Mouse (Mus musculus) neural tube, embryonic 14.5 days (tissue): ENCODE measurements around the gene Slc22a8. TPM values are rescaled to one million over a fixed set of nuclear protein-coding genes. Genes with fewer than 3 reads are reported as not detected.

Experiments
- ATAC-seq: fragments of 200-750 bp; cut with Nextera tagmentation; 2 replicates; pipeline ENCODE4 v1.8.0; 2017; ENCODE audit warnings: low read depth, mild to moderate bottlenecking, moderate TSS enrichment, moderate library complexity
- H3K27ac ChIP-seq: fragments of 300-500 bp; sonication (generic); 2 replicates; pipeline ENCODE4 v1.5.1; 2014; ENCODE audit warnings: low read depth, mild to moderate bottlenecking, control low read depth, low read length, moderate library complexity, mixed read lengths
- H3K27me3 ChIP-seq: fragments of 300-500 bp; sonication (generic); 2 replicates; pipeline ENCODE4 v1.6.1; 2014; ENCODE audit warnings: low read length; ENCODE audit not compliant: control insufficient read depth, insufficient read depth
- H3K36me3 ChIP-seq: fragments of 300-500 bp; sonication (generic); 2 replicates; pipeline ENCODE4 v1.6.1; 2014; ENCODE audit warnings: low read length, mixed read lengths; ENCODE audit not compliant: control insufficient read depth, insufficient read depth
- H3K4me1 ChIP-seq: fragments of 300-500 bp; sonication (generic); 2 replicates; pipeline ENCODE4 v1.6.1; 2014; ENCODE audit warnings: low read length; ENCODE audit not compliant: control insufficient read depth, insufficient read depth
- H3K4me2 ChIP-seq: fragments of 300-500 bp; sonication (generic); 2 replicates; pipeline ENCODE4 v1.6.1; 2014; ENCODE audit warnings: mild to moderate bottlenecking, low read depth, low read length, control low read depth
- H3K4me3 ChIP-seq: fragments of 300-500 bp; sonication (generic); 2 replicates; pipeline ENCODE4 v1.5.1; 2014; ENCODE audit warnings: low read depth, low read length, control low read depth, mixed read lengths
- H3K9ac ChIP-seq: fragments of 300-500 bp; sonication (generic); replicated peaks from 2 replicates; pipeline ENCODE4 v1.6.1; 2014; ENCODE audit warnings: low read depth, mild to moderate bottlenecking, control low read depth, low read length, mixed read lengths
- H3K9me3 ChIP-seq: fragments of 300-500 bp; sonication (generic); 2 replicates; pipeline ENCODE4 v1.6.1; 2016; ENCODE audit warnings: low read length; ENCODE audit not compliant: control insufficient read depth
- WGBS: fragments of 180-500 bp; shearing (Covaris S2); extraction: QIAGEN DNeasy Blood & Tissue Kit; methylation state at CpG from one replicate; pipeline ENCODE4 v1.1.7; 2014; 5-methylcytosine and 5-hydroxymethylcytosine counted together
- polyA plus RNA-seq: library from polyadenylated mRNA; unstranded; fragments of >200 nt; fragmentation: Nextera tagmentation; extraction: Ambion mirVana; gene quantifications from 2 replicates; pipeline ENCODE4 v1.2.1, GENCODE M21; 2014

Slc22a8 gene
- polyA plus RNA-seq, 1 experiment from 2014 or later = 5.5 TPM

DNA sequence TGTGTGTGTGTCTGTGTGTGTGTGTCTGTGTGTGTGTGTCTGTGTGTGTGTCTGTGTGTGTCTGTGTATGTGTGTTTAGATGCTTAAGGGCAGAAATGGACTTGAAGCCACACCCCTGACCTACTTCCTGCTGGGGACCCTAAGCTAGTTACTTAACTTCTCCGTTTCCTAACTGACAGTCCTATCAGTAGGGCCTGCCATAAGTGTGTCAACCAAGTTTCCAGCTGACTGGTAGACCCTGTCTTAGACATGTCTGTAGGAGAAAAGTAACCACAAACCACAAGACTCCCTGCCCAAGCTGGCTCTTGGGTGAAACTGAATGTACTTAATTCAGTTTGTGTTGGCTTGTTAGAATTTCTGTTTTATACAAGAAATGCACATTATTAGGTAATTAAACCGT, 1.1 kb downstream of the Slc22a8 start:
- H3K36me3 ChIP-seq = no peaks in the 10 kb centered on the region
- no peak overlapping the region for H3K9ac ChIP-seq
- no peak overlapping the region for H3K27ac ChIP-seq
- no peak overlapping the region for H3K4me2 ChIP-seq
- H3K9me3 ChIP-seq = no peaks in the 10 kb centered on the region
- H3K27me3 ChIP-seq = no peaks in the 10 kb centered on the region
- H3K4me3 ChIP-seq = no peak overlapping the region
- WGBS = 77% methylated on average over 2 of the region's 2 CpGs
- H3K4me1 ChIP-seq = no peaks in the 10 kb centered on the region
- ATAC-seq = no peak

- Histone ChIP-seq H3K4me1 (no peaks in the 10 kb centered on the region), H3K9ac (no peak overlapping the region), H3K4me3 (no peak overlapping the region), H3K27me3 (no peaks in the 10 kb centered on the region), H3K9me3 (no peaks in the 10 kb centered on the region), H3K36me3 (no peaks in the 10 kb centered on the region), H3K27ac (no peak overlapping the region), H3K4me2 (no peak overlapping the region)
- no peak for ATAC-seq
- 77% methylated on average over 6 of the region's 6 CpGs for WGBS
Measured at GRCm38 (mm10) chr19:8592873-8593408, 1.9 kb downstream of the Slc22a8 start.

DNA sequence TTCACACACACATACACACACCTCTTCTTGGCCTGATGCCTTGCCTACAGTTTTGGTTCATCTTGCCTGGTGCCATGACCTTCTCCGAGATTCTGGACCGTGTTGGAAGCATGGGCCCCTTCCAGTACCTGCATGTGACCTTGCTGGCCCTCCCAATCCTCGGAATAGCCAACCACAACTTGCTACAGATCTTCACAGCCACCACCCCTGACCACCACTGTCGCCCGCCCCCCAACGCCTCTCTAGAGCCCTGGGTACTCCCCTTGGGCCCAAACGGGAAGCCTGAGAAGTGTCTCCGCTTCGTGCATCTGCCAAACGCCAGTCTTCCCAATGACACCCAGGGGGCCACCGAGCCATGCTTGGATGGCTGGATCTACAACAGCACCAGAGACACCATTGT, 2.8 kb downstream of the Slc22a8 start:
- Histone ChIP-seq H3K36me3 (no peaks in the 10 kb centered on the region), H3K9ac (no peak overlapping the region), H3K9me3 (no peaks in the 10 kb centered on the region), H3K4me2 (no peak overlapping the region), H3K27ac (no peak overlapping the region), H3K27me3 (no peaks in the 10 kb centered on the region), H3K4me1 (no peaks in the 10 kb centered on the region), H3K4me3 (no peak overlapping the region)
- ATAC-seq = no peak
- 89% methylated on average over 11 of the region's 11 CpGs for WGBS

DNA sequence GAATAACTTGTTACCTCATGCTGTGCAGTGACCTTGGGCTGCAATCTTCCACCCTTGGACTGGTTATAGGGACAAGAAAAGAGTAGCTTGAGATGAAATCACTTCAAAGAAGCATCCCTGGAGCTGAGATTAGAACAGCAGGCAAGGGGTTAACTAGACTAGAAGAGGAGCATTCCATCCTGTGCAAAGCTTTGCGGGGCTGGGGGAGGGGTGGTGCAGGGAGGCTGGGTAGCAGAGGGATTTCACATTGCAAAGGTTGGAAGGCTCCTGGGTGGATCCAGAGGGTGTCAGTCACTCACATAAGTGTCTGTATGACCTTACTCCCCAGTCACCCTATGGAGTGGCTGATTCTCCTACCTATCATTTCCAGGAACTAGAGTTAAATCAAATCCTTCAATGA, 3.5 kb downstream of the Slc22a8 start:
- no peaks in the 10 kb centered on the region for H3K27me3 ChIP-seq
- no peak overlapping the region for H3K9ac ChIP-seq
- H3K4me2 ChIP-seq = no peak overlapping the region
- 4% methylated on average over 1 of the region's 1 CpGs for WGBS
- no peaks in the 10 kb centered on the region for H3K36me3 ChIP-seq
- H3K27ac ChIP-seq = no peak overlapping the region
- no peak overlapping the region for H3K4me3 ChIP-seq
- no peak for ATAC-seq
- no peaks in the 10 kb centered on the region for H3K4me1 ChIP-seq
- H3K9me3 ChIP-seq = no peaks in the 10 kb centered on the region

- H3K4me1 ChIP-seq = no peaks in the 10 kb centered on the region
Measured at GRCm38 (mm10) chr19:8597269-8597668, 6.2 kb downstream of the Slc22a8 start.

GRCm38 (mm10) chr19:8599229-8599628, 8.2 kb downstream of the Slc22a8 start:
- Histone ChIP-seq H3K4me3 (no peak overlapping the region), H3K4me2 (no peak overlapping the region), H3K9me3 (no peaks in the 10 kb centered on the region), H3K27ac (no peak overlapping the region), H3K27me3 (no peaks in the 10 kb centered on the region), H3K36me3 (no peaks in the 10 kb centered on the region), H3K4me1 (no peaks in the 10 kb centered on the region), H3K9ac (no peak overlapping the region)
- ATAC-seq = no peak
- 76% methylated on average over 2 of the region's 2 CpGs for WGBS

More at GRCm38 (mm10) chr19:8597269-8597668, 6.2 kb downstream of the Slc22a8 start:
- no peaks in the 10 kb centered on the region for H3K36me3 ChIP-seq
- no peaks in the 10 kb centered on the region for H3K27me3 ChIP-seq
- no peak overlapping the region for H3K4me2 ChIP-seq
- no peak overlapping the region for H3K27ac ChIP-seq
- H3K9me3 ChIP-seq = no peaks in the 10 kb centered on the region
- no peak overlapping the region for H3K4me3 ChIP-seq
- 64% methylated on average over 4 of the region's 4 CpGs for WGBS
- no peak overlapping the region for H3K9ac ChIP-seq
- no peak for ATAC-seq

DNA sequence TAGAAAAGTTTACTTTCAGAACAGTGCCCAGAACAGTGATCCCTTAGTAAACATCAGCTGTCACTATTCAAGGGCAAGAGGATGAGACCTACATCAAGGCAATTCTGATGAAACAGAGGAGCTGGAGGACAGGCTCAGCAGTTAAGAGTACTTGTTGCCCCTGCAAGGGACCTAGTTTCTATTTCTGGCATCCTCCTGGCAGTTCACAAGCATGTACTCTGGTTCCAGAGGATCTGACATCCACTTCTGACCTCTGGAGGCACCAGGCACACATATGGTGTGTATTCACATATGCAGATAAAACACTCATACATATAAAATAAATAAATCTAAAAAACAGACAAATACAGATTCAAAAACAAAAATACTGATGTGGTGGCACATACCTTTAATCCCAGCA, 10.9 kb downstream of the Slc22a8 start:
- Histone ChIP-seq H3K4me2 (no peak overlapping the region), H3K9me3 (no peaks in the 10 kb centered on the region), H3K4me3 (no peak overlapping the region), H3K36me3 (no peaks in the 10 kb centered on the region), H3K27me3 (no peaks in the 10 kb centered on the region), H3K9ac (no peak overlapping the region), H3K4me1 (no peaks in the 10 kb centered on the region), H3K27ac (no peak overlapping the region)
- ATAC-seq = no peak

GRCm38 (mm10) chr19:8602914-8603313, 11.9 kb downstream of the Slc22a8 start:
- Histone ChIP-seq H3K27ac (no peak overlapping the region), H3K36me3 (no peaks in the 10 kb centered on the region), H3K9me3 (no peaks in the 10 kb centered on the region), H3K4me1 (no peaks in the 10 kb centered on the region), H3K4me2 (no peak overlapping the region), H3K9ac (no peak overlapping the region), H3K27me3 (no peaks in the 10 kb centered on the region), H3K4me3 (no peak overlapping the region)
- no peak for ATAC-seq
- 81% methylated on average over 3 of the region's 3 CpGs for WGBS

DNA sequence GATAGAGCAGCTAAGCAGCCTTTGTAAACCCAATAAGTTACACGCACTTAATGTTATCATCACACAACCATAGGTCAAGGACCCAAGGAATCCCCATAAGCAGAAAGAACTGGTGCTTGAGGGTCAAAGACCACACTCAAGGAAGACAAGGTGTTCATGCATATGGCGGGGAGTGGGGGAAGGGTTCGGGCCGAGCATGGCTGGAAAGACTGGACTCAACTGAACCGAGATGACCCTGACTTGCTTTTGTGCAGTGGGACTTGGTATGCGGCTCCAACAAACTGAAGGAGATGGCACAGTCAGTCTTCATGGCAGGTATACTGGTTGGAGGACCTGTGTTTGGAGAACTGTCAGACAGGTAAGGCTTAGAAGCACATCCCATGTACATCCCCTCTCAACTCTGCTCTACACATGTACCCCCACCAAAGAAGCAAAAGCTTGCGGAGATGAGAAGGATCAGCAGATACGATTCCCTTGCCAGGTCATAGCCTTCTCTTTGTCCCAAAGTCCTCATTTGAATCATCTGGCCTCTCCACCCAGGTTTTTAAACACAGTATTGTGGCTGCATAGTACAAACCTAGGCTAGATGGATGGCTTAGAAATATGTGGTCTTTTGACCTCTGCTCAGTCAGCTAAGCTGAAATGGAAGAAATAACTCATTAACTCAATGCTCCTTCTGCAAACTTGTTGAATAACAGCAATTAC, 13.6 kb downstream of the Slc22a8 start:
- no peaks in the 10 kb centered on the region for H3K9me3 ChIP-seq
- ATAC-seq = no peak

More for the DNA sequence above, 13.6 kb downstream of the Slc22a8 start:
- Histone ChIP-seq H3K27me3 (no peaks in the 10 kb centered on the region), H3K4me3 (no peak overlapping the region), H3K36me3 (no peaks in the 10 kb centered on the region), H3K4me1 (no peaks in the 10 kb centered on the region), H3K4me2 (no peak overlapping the region), H3K9ac (no peak overlapping the region), H3K27ac (no peak overlapping the region)
- WGBS = 94% methylated on average over 8 of the region's 8 CpGs
